Mouse (Mus musculus) lung, postnatal 36 days (tissue): Measurements from ENCODE around the gene Prom1.
"Not testable (repeated sequence)": the region's sequence is repeated elsewhere in the genome, so short reads cannot be mapped to it uniquely, and the experiment has no call there.

ENCODE experiments used
- DNase-seq: peaks from one replicate; pipeline ENCODE4 v3.0.0; 2022; ENCODE audit warnings: mixed read lengths

The Prom1 gene

DNA sequence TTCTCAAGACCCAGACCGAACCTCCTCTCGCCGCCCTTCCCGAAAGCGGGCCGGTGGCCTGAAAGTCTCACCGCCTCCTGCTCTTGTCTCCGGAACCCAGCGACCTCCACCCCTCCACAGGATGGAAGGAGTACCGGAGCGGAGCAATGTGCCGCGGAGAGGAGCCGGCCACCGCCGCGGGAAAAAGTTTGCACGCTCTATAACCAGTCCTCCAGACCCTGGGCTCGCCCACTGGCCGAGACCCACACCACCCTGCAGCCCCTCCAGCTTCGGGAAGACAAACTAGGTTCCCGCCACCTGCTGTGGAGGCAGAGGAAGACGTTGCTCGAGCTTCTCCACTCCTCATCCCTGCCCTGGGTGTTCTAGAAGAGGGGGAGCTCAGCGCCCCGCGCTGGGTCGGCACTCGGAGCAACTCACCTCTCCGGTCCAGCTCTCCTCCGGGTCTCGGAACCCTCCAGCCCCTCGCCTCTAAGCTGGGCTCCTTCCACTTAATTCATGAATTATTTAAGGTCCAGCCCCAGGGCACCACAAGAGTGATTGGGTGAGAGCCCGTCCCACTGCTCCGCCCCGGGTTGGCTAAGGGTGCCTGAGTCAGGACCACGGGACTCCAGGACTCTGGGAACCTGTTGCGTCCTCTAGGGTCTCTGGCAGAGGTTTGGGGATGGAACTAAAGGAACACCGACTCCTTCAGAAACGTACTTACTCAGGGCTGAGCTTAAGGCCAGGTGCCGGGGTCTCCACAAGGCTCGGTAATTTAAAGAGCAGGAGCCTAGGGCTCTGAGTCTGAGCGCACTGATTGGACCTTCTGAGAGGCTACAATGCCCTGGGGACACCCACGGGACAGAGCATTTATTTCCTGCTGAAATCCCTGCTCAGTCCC lies at the start of gene Prom1:
Gene Prom1, minus strand, starts transcription at position 802 of the 880 bp plus-strand sequence.
- DNase-seq = peak; percentile 33

DNA sequence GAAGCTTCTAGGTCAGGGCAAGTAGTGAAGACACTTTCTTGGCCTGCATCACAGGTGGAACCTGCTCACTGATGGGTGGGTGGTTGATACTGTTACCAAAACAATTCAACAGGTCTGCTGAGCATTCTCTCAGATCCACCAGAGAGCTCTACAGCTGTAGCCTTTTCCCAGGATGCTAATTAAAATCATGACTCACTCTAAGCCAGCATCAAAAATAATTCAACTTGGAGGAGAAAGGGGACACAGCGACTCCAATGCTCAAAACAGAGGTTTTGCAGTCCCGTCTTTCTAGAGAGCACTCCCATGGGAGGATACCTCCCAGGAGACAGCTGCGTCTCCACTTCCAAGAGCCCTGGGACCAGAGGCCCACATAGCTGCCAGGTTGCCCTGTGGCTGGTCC lies 45.9 kb upstream of the Prom1 start:
- DNase-seq = no peak

DNA sequence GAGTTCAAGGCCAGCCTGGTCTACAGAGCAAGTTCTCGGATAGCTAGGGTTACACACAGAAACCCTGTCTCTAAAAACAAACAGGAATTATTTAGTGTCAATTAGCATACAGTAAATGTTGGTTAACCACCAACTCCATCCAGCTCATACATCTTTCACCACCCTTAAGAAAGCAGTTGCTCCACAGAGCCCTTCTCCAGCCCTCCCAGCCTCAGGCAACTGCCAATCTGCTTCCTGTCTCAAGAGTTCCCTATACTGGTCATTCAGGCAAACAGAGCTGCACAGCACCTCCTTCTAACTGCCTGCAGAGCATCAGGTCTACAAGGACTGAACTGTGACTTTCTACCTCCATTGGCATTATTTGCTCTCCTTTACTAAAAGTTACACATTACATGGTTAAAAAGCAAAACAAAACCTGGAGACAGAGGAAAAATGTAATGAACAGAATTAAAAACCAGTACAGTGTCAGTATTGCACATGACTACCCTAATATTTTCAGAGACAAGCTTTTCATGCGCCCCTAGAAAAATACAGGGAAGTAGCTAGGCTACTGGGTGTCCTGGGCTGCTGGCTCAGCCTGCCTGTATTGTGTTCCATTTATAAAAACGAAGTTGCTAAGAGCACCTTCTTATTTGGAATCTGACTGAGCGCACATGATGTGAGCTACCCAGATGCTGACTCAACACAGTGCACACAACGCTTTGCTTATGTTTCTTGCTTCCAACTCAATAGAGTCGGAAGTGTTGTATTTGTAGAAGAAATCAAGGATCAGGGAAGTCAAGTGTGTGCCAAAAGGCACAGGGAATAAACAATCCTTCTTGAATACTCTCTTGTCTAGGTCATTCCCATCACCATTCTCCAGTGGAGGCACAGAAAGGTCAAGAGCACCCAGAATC lies 44.9 kb upstream of the Prom1 start:
- peak; percentile 34 for DNase-seq

DNA sequence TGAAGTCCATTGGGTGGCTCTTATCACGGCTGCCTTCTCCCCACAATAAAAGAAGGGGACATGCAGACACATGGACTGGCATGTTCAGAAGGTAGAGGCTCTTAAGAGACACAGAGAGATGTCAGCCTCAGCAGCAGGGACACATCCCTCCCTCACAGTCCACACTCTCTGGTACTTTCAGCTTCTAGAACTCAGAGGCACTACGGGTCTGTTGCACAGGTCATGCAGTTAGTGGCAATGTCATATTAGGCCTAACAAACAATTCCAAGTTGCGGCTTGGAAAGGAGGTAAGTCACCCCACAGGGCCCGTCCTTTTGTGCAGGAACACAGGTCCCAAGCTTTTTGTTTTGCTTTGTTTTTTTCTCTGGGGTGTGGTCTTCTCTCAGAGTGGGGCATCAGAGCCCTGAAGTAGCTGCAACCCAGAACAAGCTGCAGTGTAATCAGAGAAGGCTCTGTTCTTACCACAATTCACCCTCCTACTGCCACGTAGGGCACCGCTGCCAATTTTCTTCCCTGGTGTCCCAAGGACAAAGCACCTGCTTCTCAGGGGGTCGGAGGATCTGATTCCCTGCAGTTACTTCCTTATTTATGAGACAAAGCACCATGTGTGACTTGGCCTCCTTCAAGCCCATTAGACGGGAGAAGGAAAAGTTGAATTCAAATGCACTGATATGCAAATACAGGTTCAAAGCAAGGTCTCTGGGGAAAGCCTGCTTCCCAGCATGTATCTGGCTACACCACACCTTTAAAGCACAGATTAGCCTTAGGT lies 41.8 kb upstream of the Prom1 start:
- DNase-seq = no peak

DNA sequence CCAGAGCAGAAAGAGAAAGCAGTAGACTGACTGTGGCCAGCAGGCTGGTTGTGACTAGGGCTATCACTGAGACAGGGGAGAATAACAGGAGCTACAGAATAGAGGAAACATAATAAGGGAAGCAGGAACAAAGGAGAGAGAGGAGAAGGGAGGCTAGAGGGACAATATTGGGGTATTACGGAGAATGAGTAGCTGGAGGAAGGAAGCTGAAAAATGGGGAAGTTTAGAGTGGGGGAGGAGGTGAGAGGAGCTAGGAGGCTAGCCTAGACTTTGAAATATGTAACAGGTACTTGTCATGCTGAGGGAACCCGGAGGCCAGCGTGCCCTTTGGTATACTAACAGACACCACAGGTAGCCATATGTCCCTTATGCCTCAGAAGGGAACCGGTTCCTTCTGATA lies 25.7 kb upstream of the Prom1 start:
- no peak for DNase-seq

DNA sequence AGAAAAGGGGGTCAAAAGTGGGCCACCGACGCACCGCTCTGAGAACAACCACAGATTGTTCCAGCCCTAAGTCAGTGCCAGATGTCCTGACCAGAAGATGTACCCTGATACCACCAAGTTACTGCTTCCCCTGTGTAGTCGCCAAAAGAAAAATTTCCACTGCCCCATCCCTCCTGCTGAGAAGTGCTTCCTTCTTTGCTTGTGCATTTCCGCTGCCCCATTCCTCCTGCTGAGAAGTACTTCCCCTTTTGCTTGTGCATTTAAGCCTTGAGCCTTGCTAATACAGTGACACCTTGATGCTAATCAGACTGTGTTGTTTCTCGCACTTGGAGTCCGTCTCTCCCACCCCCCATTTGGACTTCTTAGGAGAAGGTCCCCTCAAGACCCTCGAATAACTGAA lies 24.7 kb upstream of the Prom1 start:
- not testable (repeated sequence) for DNase-seq

DNA sequence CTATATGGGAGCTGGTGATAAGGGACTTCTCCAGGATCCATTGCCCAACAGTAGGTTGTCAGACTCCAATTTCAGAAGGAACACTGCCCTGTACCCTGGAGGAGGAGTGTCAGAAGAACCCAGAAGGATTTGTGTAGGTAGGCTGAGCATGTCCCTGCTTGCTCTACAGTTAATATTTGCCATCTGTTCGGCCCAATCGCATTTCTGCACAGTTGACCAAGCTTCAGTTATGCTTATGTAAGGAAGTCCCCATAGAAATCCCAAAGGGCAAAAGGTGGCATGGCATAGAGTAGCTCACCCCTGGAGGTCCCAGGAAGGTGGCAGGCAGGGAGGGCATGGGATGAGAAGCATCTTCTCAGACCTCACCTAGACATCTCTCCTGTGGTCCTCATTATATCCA lies 19.6 kb upstream of the Prom1 start:
- no peak for DNase-seq

DNA sequence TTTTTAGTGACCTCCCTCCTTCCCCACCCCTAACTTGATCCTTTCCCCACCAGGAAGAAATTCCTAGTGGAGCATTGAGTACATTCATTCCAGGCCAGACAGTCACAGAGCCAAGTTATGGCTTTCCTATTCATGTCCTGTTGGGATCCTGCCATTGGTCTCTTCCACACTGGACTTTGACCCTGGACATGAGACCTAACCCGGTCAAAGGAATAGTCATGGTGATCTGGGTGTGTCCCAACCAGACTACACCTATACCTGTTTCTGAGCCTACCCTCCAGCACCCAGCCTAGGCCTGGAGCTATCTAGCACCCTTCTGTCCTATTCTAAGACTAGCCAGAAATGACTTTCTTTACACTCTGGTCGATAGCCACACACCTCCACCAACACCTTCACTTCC lies 11.3 kb upstream of the Prom1 start:
- no peak for DNase-seq

DNA sequence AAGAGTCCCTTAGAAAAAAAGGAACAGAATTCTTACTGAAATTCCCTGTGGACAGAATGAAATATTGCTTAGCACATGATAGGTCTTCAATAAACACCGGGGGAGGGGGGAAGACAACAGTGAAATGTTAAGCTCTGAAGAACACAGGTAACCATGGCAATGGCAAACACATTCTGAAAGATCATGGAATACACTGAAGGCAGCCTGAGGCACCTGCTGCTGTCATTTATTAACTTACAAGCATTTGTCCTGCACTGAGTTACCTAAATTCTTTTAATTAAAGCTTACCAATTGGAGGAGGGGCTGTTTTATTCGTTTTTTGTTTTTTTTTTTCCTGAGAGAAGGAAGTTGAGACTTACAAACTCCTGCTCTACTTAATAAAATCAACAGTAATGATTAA lies 7.3 kb upstream of the Prom1 start:
- DNase-seq = no peak

DNA sequence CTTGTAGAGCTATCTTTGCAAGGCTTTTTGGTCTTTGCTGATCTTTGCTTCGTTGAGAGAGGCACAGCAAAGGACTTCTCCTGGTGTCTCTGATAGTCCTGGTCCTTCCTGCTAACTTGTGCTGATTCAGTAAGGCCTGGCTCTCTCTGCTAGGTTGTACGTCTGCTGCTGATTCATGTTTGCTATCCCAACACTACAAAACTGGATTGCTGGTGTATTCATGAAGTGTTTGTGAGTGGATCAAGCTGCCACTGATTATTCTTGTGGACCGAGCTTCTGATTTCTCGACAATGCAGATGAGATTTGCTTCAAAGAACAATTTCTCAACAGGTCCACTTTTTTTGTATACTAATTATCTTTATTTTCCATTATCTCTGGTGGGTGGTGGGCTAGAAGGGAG lies 6.3 kb upstream of the Prom1 start:
- peak; percentile 70 for DNase-seq

DNA sequence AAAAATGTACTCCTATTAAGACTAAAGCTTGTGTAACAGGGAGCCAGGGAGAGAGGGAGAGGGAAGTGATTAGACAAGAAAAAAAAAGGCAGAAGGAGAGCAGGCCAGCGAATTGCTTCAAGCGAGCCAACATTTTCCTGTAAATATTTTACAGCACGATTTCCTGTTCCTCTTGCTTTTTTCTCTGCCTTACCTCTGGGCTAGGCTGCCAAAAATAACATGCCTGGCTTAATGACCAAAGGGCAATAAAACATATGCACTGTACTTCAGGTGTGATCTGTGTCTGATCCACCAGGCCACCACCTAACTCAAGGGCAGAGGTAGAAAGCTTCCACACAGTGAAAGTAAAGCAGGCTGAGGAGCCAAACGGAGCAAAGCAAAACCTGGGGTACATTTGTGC lies 3.4 kb upstream of the Prom1 start:
- DNase-seq = peak; percentile 11

DNA sequence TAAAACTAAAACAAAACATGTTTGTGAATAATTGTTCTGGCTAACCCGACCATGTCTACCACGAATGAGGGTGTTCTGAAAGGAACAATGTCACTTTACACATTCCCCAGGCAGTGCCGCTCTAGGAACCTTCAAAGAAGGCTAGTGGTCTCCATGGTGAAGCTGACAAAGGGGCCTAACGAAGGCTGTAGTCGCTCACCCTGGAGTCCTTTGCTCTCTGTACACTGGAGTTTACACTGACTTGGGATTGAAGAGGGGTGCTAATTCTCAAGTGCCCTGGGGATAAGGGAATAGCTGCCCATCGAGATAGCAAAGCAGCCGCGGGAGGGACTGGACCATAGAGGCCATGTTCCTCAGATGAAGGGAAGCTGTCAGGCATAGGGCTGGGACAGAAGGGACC lies 2.9 kb upstream of the Prom1 start:
- DNase-seq = no peak

DNA sequence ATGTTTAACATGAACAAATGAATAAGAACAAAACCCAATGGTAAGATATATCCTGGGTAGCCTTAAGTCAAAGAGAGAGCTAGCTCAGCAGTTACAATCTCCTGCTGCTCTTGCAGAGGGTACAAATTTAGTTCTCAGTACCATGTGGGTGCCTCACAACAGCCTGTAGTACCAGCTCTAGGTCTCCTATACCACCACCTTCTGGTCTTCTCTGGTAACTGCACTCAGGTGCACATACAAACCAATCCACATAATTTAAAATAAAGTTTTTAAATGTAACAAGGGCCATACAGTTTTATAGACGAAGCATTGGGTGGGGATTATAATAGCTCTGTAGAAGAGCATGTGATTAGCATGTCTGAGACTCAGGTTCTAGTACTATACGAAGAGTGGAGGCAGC lies 2.3 kb upstream of the Prom1 start:
- DNase-seq = peak; percentile 22

DNA sequence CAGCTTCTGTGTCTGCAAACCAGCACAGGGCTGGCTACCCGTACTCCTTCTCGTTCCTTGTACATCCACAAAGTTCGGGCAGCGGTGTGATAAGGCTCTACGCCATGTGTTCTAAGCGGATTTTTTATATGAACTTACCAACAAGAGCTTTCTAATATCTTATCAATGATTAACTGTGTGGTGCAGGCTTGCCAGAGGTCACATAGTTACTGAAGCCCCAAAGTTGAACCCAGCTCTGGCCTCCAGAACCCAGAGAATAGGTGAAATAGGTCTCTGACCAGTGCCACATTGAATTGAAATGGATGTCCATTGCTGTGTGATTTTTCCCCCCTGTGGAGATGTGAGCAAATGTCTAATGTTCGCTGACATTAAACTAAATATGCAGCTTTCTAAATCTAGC lies 1.3 kb upstream of the Prom1 start:
- no peak for DNase-seq

DNA sequence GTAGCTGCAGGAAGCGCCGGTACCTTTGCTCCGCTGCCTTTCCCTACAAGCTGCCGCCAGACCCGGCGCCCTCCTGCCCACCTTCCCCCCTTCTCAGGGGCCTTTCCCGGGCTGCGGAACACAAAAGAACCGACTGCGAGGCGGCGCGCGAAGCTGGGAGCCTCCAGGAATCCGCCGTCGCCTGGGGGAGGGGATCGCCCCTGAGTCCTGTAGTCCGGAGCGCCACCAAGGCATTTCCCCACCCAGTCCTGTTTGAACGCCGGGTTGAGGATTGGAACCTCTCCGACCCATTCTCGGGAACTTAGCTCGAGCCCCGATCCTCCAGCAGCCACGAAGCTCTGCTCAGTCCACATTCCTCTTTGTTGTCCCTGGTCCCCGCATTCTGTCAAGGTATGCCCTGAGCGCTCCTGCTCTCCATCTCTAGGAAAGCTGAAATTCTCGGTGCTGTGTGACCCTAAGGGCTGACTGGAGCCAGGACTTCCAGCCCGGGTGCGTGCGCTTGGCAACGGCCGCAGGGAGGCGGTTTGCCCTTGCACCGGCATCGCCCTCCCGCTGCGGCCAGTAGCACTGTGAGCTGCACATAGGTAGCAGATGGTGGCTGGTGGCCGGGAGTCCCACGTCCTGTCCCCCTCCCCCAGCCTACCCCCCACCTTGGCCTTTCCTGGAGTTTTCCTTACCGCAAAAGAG lies 1.1 kb downstream of the Prom1 start:
- peak; percentile 27 for DNase-seq

DNA sequence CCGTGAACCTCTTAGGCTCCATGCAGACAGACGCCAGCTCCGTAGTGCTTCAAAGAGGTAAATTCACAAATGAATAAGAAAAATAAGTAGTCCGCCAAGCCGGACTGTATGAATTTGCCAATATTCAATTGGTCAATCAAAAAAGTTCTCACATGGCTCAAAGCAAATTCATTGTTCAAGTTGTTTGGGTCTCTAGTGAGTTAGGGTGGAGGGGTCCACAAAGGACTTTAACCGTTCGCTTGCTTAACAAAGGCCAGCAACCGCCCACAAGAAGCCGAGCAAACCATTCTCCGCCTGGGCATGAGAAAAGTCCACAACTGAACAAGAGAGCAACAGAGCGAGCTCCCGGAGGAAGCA lies 1.7 kb downstream of the Prom1 start:
- DNase-seq = no peak

DNA sequence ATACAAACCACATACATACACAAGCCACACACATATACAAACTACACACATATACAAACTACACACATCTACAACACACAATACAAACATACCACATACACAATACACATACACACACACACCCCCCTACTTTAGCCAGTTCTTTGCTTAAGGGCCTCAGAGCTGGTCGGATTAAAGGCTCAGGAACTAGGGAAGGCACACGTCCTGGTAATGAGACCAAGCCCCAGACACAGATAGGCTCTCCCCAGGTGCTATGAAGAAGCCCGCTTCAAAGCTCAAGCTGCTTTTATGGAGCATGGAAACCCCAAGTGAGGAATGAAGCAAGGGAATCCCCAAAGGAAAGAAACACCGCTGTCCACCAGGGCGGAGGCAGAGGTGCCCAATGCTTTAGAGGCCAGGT lies 4.8 kb downstream of the Prom1 start:
- DNase-seq = no peak

DNA sequence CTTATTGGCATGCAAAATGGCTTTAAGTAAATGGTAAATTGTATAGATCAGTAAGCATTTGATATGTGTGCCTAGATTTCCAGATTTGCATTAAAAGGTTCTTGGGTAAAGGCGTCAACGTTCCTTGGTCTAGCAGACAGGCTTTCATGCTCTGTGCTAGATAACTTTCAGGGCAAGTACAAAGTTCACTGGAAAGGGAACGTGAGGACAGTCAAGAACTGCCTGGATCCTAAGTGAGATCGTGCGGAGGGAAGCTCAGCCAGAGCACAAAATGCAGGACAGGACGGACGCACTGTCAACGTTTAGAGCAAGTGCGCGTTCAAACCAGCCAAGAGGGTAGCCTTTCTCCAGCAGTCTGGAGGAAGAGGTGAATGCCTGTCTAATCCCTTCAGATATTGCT lies 5.7 kb downstream of the Prom1 start:
- DNase-seq = no peak

DNA sequence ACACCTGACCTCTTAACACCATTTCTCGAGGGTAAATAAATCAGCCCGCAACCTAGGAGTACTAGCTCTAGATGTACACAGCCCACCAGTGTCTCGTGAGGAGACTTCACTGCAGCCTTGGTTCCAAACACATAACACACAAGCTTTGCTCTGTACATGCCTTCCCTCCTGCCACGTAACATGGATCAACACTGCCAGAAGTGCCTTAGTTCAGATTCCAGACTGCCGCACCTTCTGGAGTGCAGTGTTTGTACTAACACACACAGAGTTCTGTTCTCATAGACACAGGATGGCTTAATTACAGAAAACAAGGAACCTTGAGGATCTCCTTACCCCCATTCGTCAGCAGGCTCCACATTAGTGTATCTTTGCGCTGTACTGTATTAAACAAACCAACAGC lies 6.1 kb downstream of the Prom1 start:
- DNase-seq = peak; percentile 10

DNA sequence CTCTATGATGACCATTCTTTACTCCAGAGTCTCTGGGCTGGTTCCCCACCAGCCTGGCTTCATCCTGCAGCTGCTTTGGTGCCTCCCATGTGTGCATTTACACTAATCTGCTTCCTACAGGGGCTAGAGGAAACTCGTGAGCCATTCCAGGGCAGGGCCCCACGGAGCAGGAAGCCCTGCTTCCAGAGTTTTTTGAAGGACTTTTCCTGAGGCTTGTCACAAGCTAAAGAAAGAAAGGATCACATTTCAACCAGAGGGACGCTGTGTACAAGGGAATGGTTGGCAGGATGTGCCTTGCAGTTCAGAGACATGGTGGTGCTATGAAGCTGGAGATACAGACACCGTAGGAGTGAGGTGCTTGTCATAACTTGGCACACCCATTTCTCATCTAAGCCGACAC lies 14.8 kb downstream of the Prom1 start:
- peak; percentile 18 for DNase-seq

DNA sequence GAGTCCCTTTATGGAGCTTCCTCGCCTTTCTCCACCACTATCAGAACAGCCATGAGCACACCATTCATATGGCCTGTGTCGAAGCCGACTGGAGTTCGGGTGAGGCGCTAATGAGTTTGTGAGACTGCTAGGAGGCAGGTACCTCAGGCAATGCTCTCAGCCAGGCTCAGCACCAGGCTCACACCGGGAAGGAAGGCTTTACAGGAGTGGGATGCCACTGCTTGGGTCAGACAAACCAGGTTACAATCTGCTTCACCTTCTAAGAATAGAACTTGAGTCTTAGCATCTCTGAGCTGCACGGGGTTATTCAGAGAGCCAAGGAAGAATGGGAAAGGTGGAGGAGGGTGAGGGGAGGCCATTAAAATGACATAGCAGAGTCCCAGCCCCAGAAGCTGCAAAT lies 16.0 kb downstream of the Prom1 start:
- no peak for DNase-seq

DNA sequence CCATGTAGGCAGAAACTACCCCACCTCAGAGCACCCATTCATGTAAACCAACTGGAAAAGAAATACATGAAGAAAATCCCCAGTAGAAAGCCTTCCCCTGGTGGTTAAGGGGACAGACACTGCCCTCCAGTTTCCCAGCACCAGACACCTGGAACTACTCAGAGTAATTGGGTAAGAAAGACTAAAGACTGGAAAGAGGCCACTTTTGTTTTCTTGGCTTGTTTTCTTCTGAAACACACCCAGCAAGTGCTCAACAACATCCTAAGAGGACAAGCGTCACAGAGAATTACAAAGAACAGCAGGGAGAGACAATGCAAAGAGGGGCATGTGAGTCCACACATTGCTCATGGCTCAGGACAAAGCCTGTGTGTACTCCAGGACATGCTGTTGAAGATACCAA lies 20.7 kb downstream of the Prom1 start:
- no peak for DNase-seq
